Mouse (Mus musculus): ENCODE results near the gene Hpn.

DNA sequence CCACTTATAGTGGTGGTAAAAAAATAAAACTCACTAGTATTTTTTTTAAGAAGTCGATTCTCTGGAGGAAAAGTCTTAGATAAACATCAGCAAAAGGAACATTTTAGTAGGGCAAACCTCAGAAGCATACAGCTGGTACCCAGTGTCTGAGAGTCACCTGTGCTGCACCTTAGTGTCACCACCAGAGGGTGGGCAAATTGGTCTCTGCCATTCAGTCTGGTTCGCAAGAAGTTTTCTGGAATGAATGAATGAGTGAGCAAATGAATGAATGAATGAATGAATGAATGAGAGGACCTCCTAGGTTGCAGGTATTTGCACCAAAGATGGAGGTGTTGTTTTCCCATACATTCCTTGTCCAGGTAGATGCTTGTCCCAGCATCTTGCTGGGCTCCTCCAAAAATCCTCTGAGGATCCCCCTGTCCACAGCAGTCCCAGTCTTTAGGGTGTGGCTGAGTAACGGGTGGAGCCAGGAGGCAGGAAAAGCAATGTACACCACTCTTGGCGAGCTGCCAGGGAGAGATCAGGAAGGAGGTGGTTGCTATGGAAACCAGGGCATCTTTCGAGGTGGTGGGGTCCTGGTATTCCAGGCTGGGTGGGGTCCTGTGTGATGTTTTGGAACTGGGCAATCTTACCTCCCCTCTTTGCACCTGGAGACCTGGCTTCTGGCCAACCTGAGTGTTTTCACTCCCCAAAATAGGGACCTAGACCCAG, 65.8 kb downstream of the Hpn start:
- TF ChIP-seq GATA1 (IDR thresholded peaks at IDR 0.05; ENCODE audit: borderline replicate concordance, low read length) = no peak
- TF ChIP-seq FLI1 (IDR thresholded peaks at IDR 0.05; ENCODE audit: low read length) = no peak

Measured in megakaryocyte, embryonic 14.5 days (primary cell).